Mouse (Mus musculus): Measurements from ENCODE around the gene Mink1. TPM values are rescaled to one million over a fixed set of nuclear protein-coding genes. Genes with fewer than 3 reads are reported as not detected.

Mink1 gene
- polyA plus RNA-seq (2012; rRNA removed): 16.6 and 23.7 TPM in 2 replicates

DNA sequence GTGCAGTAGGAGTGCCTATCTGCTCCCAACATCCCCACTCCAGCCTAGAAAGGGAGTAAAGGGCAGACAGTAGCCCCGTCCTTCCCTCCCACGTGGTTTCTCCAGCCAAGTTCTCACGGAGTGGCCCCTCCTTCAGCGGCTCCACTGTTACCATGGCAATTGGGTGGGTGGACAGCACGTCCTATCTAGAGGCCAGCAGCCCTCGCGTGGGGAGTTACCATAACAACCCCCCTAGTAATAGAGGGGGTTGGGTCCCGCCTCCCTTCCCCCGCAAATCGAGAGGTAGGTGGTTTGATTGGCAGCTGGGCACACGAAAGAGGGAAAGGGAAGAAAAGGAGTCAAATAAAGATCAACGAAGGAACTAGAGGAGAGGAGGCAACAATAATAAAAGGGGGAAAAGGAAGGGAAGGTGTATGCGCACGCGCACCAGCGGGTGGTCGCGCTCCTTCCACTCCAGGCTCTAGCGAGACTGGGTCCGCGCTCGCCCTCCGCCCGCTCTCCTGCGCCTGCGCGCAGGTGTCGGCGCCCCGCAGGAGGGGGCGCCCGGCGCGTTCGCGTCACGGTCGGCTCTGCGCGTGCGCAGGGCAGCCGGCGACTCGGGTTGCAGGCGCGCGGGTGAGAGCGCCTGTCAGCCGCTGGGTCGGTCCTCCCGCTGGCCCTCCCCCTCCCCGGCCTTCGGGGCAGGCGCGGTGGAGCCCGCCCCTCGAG is at the start of gene Mink1:
TSS of gene Mink1 (plus strand) at position 595 of the 708 bp plus-strand sequence.

DNA sequence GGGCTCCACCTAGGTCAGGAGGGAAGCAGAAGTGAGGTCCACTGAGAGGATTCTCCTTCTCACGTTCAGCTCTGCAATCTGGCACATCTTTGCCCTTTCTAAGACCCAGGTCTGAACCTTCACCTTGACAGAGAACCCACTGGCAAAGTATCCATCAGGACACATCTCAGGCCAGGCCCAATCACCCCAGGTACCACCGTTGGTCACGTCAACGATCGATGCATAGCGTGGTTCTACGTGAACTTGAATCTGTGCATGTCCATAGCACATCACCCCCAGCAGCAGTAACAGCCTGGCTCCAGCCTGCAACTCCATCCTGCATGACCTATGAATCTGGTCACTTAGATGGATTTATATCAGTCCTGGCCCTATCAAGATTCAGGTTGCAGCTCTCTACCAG is 48.4 kb upstream of the Mink1 start, which contains the start of gene Vmo1:
TSS of gene Vmo1 (minus strand) at position 329 of the 400 bp plus-strand sequence.

DNA sequence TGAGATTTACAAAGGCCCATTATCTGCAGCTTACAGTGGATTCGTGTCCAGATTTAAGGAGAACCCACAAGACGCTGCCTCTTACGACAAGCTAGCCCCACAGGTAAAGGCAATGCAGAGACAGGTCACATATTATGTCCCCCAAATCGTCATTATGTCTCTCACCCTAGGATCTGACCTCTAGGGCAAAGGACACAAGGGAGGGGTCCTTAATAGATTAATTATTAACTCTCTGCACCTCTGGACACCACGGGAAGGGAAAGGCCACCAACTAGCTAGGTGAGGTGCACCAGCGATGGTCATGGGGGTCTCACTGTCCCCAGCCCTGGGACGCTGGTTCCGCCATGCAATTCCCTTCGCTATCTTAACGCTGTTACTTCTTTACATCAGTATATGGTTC is 43.8 kb upstream of the Mink1 start, which contains the start of gene Gltpd2:
TSS of gene Gltpd2 (plus strand) at position 274 of the 400 bp plus-strand sequence.

DNA sequence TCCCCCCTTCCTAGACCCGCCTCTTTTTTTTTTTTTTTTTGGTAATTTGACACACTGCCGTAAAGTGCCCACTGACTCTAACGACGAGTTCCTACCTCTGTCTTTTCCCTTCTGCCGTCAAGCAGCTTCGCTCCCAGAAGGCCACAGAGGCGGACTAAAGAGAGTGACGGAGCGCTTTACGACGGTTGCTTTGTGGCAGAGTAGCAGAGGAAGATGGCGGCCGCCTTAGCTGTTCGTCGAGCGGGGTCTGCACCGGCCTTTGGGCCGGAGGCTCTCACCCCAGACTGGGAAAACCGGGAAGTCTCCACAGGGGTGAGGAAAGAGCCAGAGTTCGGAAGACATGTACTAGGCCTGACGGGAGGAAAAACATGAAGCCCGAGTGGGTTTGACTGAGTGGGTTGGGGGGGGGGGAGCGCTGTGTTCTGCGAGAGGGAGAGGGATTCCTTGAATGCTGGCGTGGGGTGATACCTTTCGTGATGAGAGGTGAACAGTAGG is 37.5 kb upstream of the Mink1 start, which contains the start of gene Psmb6:
TSS of gene Psmb6 (plus strand) at position 184 of the 495 bp plus-strand sequence.

DNA sequence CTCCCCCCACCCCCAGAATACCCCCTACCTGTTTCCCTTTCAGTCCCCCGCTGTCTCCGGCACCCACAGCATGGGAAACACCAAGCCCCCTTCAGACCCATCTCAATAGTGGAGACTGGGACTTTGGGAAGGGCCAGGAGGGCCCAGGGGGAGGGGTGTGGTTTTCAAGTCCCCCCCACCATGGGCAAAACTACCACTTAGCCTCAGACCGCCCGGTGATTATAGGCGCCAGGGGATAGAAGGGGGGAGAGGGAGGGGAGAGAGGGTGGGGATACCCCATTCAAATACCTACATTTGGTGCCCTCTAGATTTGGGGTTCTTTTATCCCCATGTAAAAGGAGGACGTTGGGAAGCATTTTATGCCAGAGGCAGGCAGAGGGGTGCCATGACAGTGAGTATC is 29.8 kb upstream of the Mink1 start, which contains the start of gene Gm40193:
TSS of gene Gm40193 (minus strand) at position 101 of the 400 bp plus-strand sequence.

DNA sequence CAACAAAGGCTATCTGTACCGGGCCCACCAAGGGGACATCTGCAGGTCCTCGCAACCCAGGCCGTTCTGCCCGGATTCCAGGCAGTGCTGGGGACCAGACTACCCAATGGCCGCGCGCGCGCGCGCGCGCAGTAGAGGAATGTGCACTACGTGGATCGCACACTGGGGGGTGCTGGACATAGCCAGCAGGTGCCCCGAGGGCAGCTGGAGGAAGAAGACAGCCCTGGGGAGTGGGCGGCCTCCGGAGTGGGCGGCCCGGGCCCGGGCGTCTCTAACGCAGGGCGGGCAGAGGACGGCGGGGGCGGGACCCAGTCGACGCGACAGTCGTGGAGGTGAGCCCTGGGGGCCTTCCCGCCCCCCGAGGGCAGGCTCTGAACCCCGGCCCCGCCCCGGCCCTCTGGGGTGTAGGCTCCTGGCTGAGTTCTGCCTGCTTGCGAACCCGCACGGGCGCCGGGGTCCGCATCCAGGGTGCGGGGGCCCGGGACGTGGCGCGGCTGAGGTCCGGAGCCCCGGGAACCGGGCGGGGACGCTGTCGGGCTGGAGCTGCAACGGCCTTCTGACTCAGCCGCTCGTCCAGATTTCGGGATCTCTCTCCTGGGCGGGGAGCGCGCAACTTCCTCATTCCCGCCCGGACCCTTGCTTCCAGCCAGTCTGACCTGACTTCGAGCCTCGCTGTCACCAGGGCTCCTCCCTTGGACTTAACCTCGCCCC is 22.6 kb upstream of the Mink1 start, which contains the start of gene Pld2:
TSS of gene Pld2 (plus strand) at position 188 of the 711 bp plus-strand sequence.

DNA sequence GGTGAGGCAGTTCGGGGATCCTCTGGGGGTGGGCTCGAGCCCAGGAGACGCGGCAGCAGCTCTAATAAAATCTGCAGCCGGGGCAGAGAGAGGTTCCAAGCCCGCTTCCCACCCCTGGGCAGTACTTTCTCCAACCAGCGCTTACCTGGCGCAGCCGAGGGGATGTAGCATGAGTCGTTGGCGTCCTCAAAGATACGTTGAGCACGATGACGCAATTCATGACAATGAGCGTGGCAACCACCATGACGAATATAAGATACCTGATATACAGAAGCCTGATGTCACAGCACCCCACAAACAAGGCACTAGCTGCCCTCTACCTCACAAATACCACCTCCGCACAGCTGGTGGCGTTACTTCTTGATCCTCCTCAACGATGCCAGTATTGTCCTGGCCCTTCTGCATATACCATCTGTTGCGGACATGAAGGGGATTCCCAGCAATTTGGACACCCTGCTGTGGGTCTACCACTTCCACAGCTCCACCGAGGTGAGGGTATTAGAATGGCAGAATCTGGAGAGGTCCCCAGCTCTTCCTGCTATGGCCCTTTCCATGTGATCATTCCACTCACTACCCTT is 52.9 kb downstream of the Mink1 start, which contains the start of gene 4930544D05Rik:
TSS of gene 4930544D05Rik (plus strand) at position 333 of the 578 bp plus-strand sequence.

DNA sequence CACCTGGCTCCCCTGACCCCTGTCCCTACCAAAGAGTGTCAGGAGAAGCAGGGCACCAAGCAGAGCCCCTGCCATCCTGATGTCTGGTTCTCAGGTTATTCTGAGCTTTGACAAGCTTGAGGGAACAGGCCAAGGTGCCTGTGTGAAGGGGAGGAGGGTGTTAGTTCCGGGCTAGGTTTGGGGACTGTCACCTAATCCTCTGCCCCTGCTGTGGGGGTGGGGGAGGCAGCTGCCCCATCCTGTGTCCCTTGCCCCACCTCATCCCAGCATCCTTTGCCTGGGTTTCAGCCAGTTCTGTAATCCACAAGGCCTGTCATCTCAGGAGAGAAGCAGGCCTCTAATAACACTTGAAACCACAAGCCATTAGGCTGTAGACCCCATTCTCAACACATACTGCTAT is 56.4 kb downstream of the Mink1 start, which contains the start of gene Chrne:
TSS of gene Chrne (minus strand) at position 116 of the 400 bp plus-strand sequence.

DNA sequence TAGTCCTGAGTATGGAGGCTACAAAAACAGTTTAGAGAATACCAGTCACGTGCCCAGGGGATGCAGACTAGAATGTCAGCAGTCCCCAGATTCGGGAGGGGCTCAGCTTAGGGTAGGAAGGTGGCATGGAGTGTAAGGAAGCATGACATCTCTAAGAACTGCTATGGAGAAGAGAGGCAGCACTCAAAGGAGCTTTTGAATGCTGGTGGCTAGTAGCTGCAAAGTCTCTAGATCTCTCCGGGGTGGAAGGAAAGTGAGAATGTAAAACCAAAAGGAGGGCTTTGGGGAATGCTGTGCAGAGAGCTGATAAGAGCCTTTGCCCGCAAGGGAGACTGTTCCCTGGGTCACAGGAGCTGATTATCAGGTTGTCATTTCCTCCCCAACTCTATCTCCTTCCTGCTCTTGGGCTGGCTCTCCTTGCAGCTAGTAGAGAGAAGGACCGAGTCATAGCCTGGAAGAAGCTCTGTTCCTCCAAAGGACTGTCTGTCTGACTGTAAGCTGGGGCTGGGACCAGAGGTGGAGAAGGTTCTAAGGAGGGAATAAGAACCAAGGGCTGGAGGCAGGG is 76.1 kb downstream of the Mink1 start, which contains the start of gene Gp1ba:
TSS of gene Gp1ba (plus strand) at position 409 of the 565 bp plus-strand sequence.

DNA sequence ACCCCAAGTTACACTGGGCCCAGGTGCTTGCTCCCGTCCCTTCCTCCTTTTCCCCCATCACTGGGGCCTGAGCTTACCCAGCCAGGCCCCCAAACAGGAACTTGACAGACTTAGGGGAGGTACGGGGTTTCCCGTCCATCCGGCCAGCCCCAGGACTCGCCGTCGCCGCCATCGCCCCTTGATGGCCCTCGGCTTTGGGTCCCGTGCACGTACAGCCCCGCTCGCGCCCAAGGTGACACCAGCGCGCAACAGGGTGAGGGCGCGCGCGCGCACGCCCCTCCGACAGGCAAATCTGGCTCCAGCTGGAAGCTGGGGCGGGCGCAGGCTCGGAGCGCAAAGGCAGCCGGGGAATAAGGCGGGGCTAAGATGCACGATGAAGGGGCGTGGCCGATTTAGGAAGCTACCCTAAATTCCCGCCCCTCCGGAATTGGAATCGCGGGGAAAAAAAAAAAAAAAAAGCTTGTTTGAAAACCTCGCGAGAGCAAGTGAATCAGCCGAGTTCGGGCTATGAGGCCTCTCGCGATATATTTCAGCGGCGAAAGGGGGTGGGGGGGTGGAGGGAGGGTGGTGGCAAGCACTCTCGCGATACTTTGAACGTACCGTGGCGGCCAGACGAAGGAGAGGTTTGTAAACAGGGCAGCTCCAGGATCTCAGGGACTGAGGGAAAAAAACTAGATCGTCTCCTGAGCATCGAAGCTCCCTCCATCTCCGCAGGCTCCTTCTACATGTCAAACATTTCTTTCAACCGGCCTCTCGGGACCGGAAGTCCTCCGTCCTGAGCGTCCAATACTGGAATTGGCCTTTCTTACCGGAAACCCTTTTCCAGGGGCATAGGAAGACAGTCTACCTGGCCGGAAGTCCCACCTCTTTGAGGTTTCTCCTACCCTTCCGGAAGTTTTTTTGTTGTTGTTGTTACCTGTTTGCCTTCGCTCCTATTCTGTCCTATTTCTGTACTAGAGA is 84.3 kb downstream of the Mink1 start, which contains the start of the genes Rnf167 and Slc25a11:
TSS of gene Rnf167 (plus strand) at position 545 of the 960 bp plus-strand sequence.
TSS of gene Slc25a11 (minus strand) at position 789 of the 960 bp plus-strand sequence.

DNA sequence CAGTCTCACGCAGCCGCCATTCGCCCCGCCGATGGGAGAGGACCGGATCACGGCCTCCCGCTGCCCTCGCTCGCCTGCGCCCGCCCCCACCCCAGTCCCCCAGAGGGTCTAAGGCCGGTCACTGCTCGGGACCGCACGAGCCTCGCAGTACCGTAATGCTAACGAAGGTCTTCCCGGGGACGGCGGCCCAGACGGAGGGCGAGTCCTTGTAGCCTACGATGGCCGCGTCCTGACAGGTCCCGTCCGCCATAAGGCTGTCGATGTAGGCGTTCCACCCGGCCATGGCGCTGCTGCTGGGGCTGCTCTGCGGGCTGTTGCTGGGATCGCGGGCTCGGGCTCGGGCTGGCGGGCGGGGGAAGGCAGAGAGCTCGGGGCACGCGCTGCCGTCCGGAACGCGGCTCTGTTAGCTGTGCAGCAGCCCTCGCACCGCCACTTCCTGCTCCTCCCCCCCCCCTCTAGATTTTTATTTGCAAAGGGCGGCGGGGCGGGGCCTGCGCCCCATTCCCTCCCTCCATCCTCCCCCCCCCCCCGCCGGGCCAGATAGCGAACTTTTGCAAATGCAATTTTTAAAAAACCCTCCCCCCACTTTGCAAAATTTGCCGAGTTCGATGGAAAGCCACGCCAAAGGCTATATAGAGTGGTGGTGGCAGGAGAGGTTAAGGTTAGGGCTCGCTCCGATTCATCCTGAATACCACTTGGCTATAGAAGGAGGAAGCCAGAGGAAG is 91.7 kb downstream of the Mink1 start, which contains the start of gene Pfn1:
TSS of gene Pfn1 (minus strand) at position 447 of the 725 bp plus-strand sequence.

DNA sequence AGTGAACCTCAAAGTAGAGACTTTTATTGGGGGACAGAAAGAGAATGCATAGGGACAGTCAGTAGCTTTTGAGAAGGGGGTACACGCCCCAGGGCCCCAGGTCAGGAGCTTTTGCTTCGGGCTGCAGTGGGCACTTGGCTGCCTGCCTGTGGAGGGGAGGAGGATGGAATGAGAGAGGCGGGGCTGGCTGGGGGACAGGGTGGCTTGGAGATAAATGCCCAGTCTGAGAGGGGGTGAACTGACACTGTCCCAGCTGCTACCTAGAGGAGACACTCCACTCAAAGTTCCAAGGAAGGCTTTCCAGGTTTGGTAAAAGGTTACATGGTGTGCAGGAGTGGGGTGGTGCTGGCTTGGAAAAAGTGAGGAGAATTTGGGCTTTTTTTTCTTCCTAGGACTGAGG is 94.3 kb downstream of the Mink1 start, which contains the start of gene Eno3:
TSS of gene Eno3 (plus strand) at position 239 of the 400 bp plus-strand sequence.

Other genes starting within 250 kb of the Mink1 start
- 0.07 and 0.15 TPM in 2 replicates for gene Alox12e, start 240.3 kb upstream of the Mink1 start, polyA plus RNA-seq (2012; rRNA removed)
- gene Alox15, start 210.8 kb upstream of the Mink1 start, polyA plus RNA-seq (2012; rRNA removed): 2.7 and 4.3 TPM in 2 replicates
- 6.3 and 7.7 TPM in 2 replicates for gene Pelp1, start 152.8 kb upstream of the Mink1 start, polyA plus RNA-seq (2012; rRNA removed)
- gene Arrb2, start 130.2 kb upstream of the Mink1 start, polyA plus RNA-seq (2012; rRNA removed): 38.7 and 50.6 TPM in 2 replicates
- 13.6 and 15.2 TPM in 2 replicates for gene Med11, start 111.0 kb upstream of the Mink1 start, polyA plus RNA-seq (2012; rRNA removed)
- 0.85 and 0.97 TPM in 2 replicates for gene Zmynd15, start 103.4 kb upstream of the Mink1 start, polyA plus RNA-seq (2012; rRNA removed)
- 6.0 and 7.3 TPM in 2 replicates for gene Cxcl16, start 102.9 kb upstream of the Mink1 start, polyA plus RNA-seq (2012; rRNA removed)
- 0.95 and 1.3 TPM in 2 replicates for gene Tm4sf5, start 57.6 kb upstream of the Mink1 start, polyA plus RNA-seq (2012; rRNA removed)
- 0.49 and 0.77 TPM in 2 replicates for gene Vmo1, start 48.3 kb upstream of the Mink1 start, polyA plus RNA-seq (2012; rRNA removed)
- 20.0 TPM in 2 replicates for gene Gltpd2, start 43.7 kb upstream of the Mink1 start, polyA plus RNA-seq (2012; rRNA removed)
- gene Psmb6, start 37.5 kb upstream of the Mink1 start, polyA plus RNA-seq (2012; rRNA removed): 144 and 153 TPM in 2 replicates
- gene Gm40193, start 29.9 kb upstream of the Mink1 start, polyA plus RNA-seq (2012; rRNA removed): not detected in 2 replicates
- 4.7 and 5.0 TPM in 2 replicates for gene Pld2, start 22.8 kb upstream of the Mink1 start, polyA plus RNA-seq (2012; rRNA removed)
- not detected in 2 replicates for gene 4930544D05Rik, start 53.0 kb downstream of the Mink1 start, polyA plus RNA-seq (2012; rRNA removed)
- gene Chrne, start 56.3 kb downstream of the Mink1 start, polyA plus RNA-seq (2012; rRNA removed): 0.08 and 0.17 TPM in 2 replicates
- 2.2 and 2.8 TPM in 2 replicates for gene Gp1ba, start 76.2 kb downstream of the Mink1 start, polyA plus RNA-seq (2012; rRNA removed)
- gene Rnf167, start 84.4 kb downstream of the Mink1 start, polyA plus RNA-seq (2012; rRNA removed): 50.1 and 53.4 TPM in 2 replicates
- gene Slc25a11, start 84.6 kb downstream of the Mink1 start, polyA plus RNA-seq (2012; rRNA removed): 72.3 and 79.7 TPM in 2 replicates
- gene Pfn1, start 91.8 kb downstream of the Mink1 start, polyA plus RNA-seq (2012; rRNA removed): 372 and 387 TPM in 2 replicates
- gene Eno3, start 94.3 kb downstream of the Mink1 start, polyA plus RNA-seq (2012; rRNA removed): 4.5 and 4.8 TPM in 2 replicates
- 41.6 and 44.2 TPM in 2 replicates for gene Spag7, start 106.5 kb downstream of the Mink1 start, polyA plus RNA-seq (2012; rRNA removed)
- gene Camta2, start 125.2 kb downstream of the Mink1 start, polyA plus RNA-seq (2012; rRNA removed): 3.3 and 4.2 TPM in 2 replicates
- gene Inca1, start 137.3 kb downstream of the Mink1 start, polyA plus RNA-seq (2012; rRNA removed): 2.8 and 2.9 TPM in 2 replicates
- 13.2 and 15.3 TPM in 2 replicates for gene Kif1c, start 137.7 kb downstream of the Mink1 start, polyA plus RNA-seq (2012; rRNA removed)
- 1.1 TPM in 2 replicates for gene Zfp3, start 201.3 kb downstream of the Mink1 start, polyA plus RNA-seq (2012; rRNA removed)
- 0.84 and 1.1 TPM in 2 replicates for gene Scimp, start 249.7 kb downstream of the Mink1 start, polyA plus RNA-seq (2012; rRNA removed)

Data from liver, embryonic 18 days (tissue).